Mouse (Mus musculus) gastrocnemius, adult 2 months (tissue): ENCODE results near the gene Resp18. TPM values are rescaled to one million over a fixed set of nuclear protein-coding genes. Genes with fewer than 3 reads are reported as not detected.

ENCODE experiments used
- DNase-seq: peaks from one replicate; pipeline ENCODE4 v3.0.0; 2022
- H3K27ac ChIP-seq: fragments of 200-600 bp; 2 replicates; pipeline ENCODE4 v1.8.1; 2022; ENCODE audit warnings: mild to moderate bottlenecking
- H3K4me3 ChIP-seq: fragments of 200-600 bp; 2 replicates; pipeline ENCODE4 v1.8.1; 2022; ENCODE audit warnings: mild to moderate bottlenecking, moderate library complexity
- CTCF ChIP-seq: fragments of 200-600 bp; IDR thresholded peaks from 2 replicates; pipeline ENCODE4 v1.8.1; 2022; ENCODE audit warnings: antibody characterized with exemption, mild to moderate bottlenecking, moderate library complexity
- intact Hi-C: fragments of 180-260 bp; cut with DNase I; formaldehyde crosslinking; loops from one replicate; pipeline ENCODE4 v1.15.1; 2025
- total RNA-seq, 2 experiments: library from RNA; stranded (reverse); gene quantifications; 2 replicates each; pipeline ENCODE4 v1.2.3; 2021

The Resp18 gene
- total RNA-seq, 2 experiments from 2014 or later, result not detected

DNA sequence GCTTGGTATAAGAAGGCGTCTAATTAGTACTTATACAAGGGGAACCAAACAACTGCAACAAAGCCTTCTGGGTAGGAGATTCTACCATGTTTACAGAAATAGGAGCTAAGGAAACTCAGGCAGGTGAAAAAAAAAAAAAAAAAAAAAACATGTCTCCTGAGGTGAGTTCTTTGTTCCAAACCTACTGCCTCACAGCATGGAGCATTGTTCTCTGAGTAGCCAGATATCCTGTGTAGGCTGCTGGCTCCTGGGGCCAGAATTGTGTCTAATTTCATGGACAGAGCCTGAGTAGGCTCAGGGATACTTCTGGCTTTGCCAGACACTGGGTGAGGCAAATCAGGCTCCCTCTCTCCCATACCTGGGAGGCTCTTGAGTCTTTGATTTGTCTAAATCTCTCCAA lies 50.6 kb downstream of the Resp18 start:
- intact Hi-C loops, result no loop called here
- H3K4me3 ChIP-seq, result no peak overlapping the region
- TF ChIP-seq CTCF, result no peak
- no peak for DNase-seq
- peak overlapping the region; percentile 54 for H3K27ac ChIP-seq

- intact Hi-C loops, result no loop called here
- DNase-seq, result no peak
- H3K4me3 ChIP-seq, result no peak overlapping the region
- H3K27ac ChIP-seq, result no peak overlapping the region
- TF ChIP-seq CTCF, result no peak
Observed at GRCm38 (mm10) chr1:75226138-75226537, 52.1 kb downstream of the Resp18 start.

- Histone ChIP-seq H3K4me3 (no peak overlapping the region), H3K27ac (no peak overlapping the region)
- intact Hi-C loops, result no loop called here
- no peak for DNase-seq
- no peak for TF ChIP-seq CTCF
Observed at GRCm38 (mm10) chr1:75225473-75225872, 52.7 kb downstream of the Resp18 start.

- H3K27ac ChIP-seq, result no peak overlapping the region
- no peak for TF ChIP-seq CTCF
- intact Hi-C loops, result no loop called here
- DNase-seq, result no peak
- no peak overlapping the region for H3K4me3 ChIP-seq
Observed at GRCm38 (mm10) chr1:75223532-75223931, 54.7 kb downstream of the Resp18 start.

DNA sequence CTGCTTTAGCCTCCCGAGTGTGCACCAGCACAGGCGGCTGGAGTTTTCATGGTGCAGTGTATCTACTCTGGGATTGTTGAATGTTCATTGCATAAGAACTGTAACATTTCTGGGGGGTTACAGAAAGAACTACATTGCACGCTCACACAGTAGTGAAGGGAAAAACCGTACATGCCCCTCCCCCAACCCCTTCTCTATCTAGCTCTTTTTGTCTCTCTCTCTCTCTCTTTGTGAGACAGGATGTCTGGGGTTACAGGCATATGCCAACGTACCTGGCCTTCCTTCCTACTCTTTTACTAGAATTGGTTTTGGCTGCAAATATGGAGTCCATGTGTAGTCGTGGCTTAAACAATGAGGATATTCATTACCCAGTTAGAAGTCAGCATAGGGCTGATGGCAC lies 55.3 kb downstream of the Resp18 start:
- no peak for DNase-seq
- no peak overlapping the region for H3K4me3 ChIP-seq
- H3K27ac ChIP-seq, result no peak overlapping the region
- TF ChIP-seq CTCF, result no peak
- intact Hi-C loops, result no loop called here

Other genes starting within 250 kb of the Resp18 start
- gene Nhej1, start 153.2 kb downstream of the Resp18 start, total RNA-seq, result 1 to 10 TPM; 4.5 to 6.6 TPM
- gene Slc23a3, start 144.5 kb downstream of the Resp18 start, total RNA-seq, result not detected
- 10 to 100 TPM; 14.0 to 14.4 TPM for gene Cnppd1, start 135.7 kb downstream of the Resp18 start, total RNA-seq
- gene Retreg2, start 135.6 kb downstream of the Resp18 start, total RNA-seq, result 10 to 100 TPM in 1 of 2 experiments, 1 to 10 TPM in 1; 7.7 to 11.5 TPM
- gene Zfand2b, start 109.8 kb downstream of the Resp18 start, total RNA-seq, result 10 to 100 TPM; 14.6 to 17.7 TPM
- 10 to 100 TPM; 18.9 to 20.4 TPM for gene Abcb6, start 98.0 kb downstream of the Resp18 start, total RNA-seq
- 1 to 10 TPM; 5.5 to 5.9 TPM for gene Ankzf1, start 86.3 kb downstream of the Resp18 start, total RNA-seq
- gene Atg9a, start 86.2 kb downstream of the Resp18 start, total RNA-seq, result 100 to 1,000 TPM; 107 to 113 TPM
- gene Glb1l, start 67.6 kb downstream of the Resp18 start, total RNA-seq, result 1 to 10 TPM; 1.0 to 1.5 TPM
- 10 to 100 TPM; 18.8 to 20.2 TPM for gene Stk16, start 67.6 kb downstream of the Resp18 start, total RNA-seq
- gene Tuba4a, start 58.5 kb downstream of the Resp18 start, total RNA-seq, result 1,000 to 10,000 TPM; 1,043 to 1,330 TPM
- not detected for gene A630095N17Rik, start 46.3 kb downstream of the Resp18 start, total RNA-seq
- gene Dnajb2, start 42.0 kb downstream of the Resp18 start, total RNA-seq, result 10 to 100 TPM; 83.2 to 88.9 TPM
- gene Ptprn, start 13.9 kb downstream of the Resp18 start, total RNA-seq, result not detected
- 10 to 100 TPM; 40.9 to 49.6 TPM for gene Dnpep, start 39.6 kb upstream of the Resp18 start, total RNA-seq
- 1,000 to 10,000 TPM; 2,035 to 2,198 TPM for gene Des, start 81.9 kb upstream of the Resp18 start, total RNA-seq
- gene Speg, start 96.9 kb upstream of the Resp18 start, total RNA-seq, result 100 to 1,000 TPM; 268 to 311 TPM
- 10 to 100 TPM; 41.1 to 42.7 TPM for gene Gmppa, start 157.5 kb upstream of the Resp18 start, total RNA-seq
- gene Asic4, start 172.0 kb upstream of the Resp18 start, total RNA-seq, result not detected
- gene Chpf, start 200.9 kb upstream of the Resp18 start, total RNA-seq, result 1 to 10 TPM; 3.0 to 6.2 TPM
- gene Tmem198, start 201.1 kb upstream of the Resp18 start, total RNA-seq, result not detected
- 10 to 100 TPM; 28.4 to 41.4 TPM for gene Obsl1, start 228.0 kb upstream of the Resp18 start, total RNA-seq
- 1 to 10 TPM; 1.3 to 2.2 TPM for gene Inha, start 228.7 kb upstream of the Resp18 start, total RNA-seq
- gene Stk11ip, start 243.1 kb upstream of the Resp18 start, total RNA-seq, result 1 to 10 TPM; 6.2 to 8.4 TPM